Mouse (Mus musculus) liver, embryonic 14.5 days (tissue): Measurements from ENCODE around the gene Slc17a8.

Experiments
- CTCF ChIP-seq: IDR thresholded peaks from 2 replicates; pipeline ENCODE4 v1.5.1; 2016; ENCODE audit warnings: antibody characterized with exemption, low read depth, control low read depth
- EP300 ChIP-seq: IDR thresholded peaks from 2 replicates; pipeline ENCODE4 v1.6.1; 2016; ENCODE audit warnings: antibody characterized with exemption, low read depth

- TF ChIP-seq EP300 (no peak), CTCF (no peak)
Measured at GRCm38 (mm10) chr10:89588708-89589107, 32.3 kb downstream of the Slc17a8 start.
